ENCODE assay signal across 7 mouse cellular contexts in genomic region chr5:121711928-121712231, GRCm38 (mm10). TPM values are rescaled to one million over a fixed set of nuclear protein-coding genes. Genes with fewer than 3 reads are reported as not detected.
DNase-seq lines count a peak whose midpoint lies in the region; ATAC-seq and TF ChIP-seq lines count a peak whose summit lies in the region.

No protein-coding gene starts in this region.

- H3K27ac ChIP-seq in neural tube, embryonic 11.5 days (ENCODE audit: low read depth, low read length): peak overlapping the region; percentile 90
- H3K27ac ChIP-seq in forebrain, embryonic 12.5 days: peak overlapping the region; percentile 98
- peak overlapping the region; percentile 96 for H3K27ac ChIP-seq in limb, embryonic 15.5 days
- peak overlapping the region; percentile 99 for H3K27ac ChIP-seq in stomach, postnatal 0 days (replicated peaks)

- H3K36me3 ChIP-seq in neural tube, embryonic 11.5 days (ENCODE audit: control insufficient read depth, insufficient read depth, low read length): no peaks in the 10 kb centered on the region; the same call in 1 of the 2 replicates
- H3K36me3 ChIP-seq in forebrain, embryonic 12.5 days (replicated peaks): 0 out of 2 replicates have a peak, but pooled peaks cover 2% of the 10 kb centered on the region
- H3K36me3 ChIP-seq in limb, embryonic 15.5 days: no peaks in the 10 kb centered on the region
- H3K36me3 ChIP-seq in stomach, postnatal 0 days (ENCODE audit: control insufficient read depth, insufficient read depth, low read length): no peaks in the 10 kb centered on the region

- H3K27me3 ChIP-seq in neural tube, embryonic 11.5 days (ENCODE audit: control insufficient read depth, insufficient read depth, low read length): no peaks in the 10 kb centered on the region
- H3K27me3 ChIP-seq in forebrain, embryonic 12.5 days: no peaks in the 10 kb centered on the region
- no peaks in the 10 kb centered on the region for H3K27me3 ChIP-seq in limb, embryonic 15.5 days
- H3K27me3 ChIP-seq in stomach, postnatal 0 days (ENCODE audit: control insufficient read depth, insufficient read depth, low read length): no peaks in the 10 kb centered on the region

- peak; percentile 35; the same call in 1 of the 2 replicates for ATAC-seq in neural tube, embryonic 11.5 days (ENCODE audit: insufficient read depth, low FRiP score, low TSS enrichment)
- peak; percentile 69 for ATAC-seq in forebrain, embryonic 12.5 days (ENCODE audit: low FRiP score)
- peak; percentile 7; the same call in 1 of the 2 replicates for ATAC-seq in limb, embryonic 15.5 days (ENCODE audit: insufficient number of reproducible peaks, low FRiP score, low TSS enrichment, low read depth)
- no peak for ATAC-seq in stomach, postnatal 0 days (ENCODE audit: low FRiP score, low TSS enrichment)

- H3K4me2 ChIP-seq in neural tube, embryonic 11.5 days (ENCODE audit: low read depth): peak overlapping the region; percentile 87
- H3K4me2 ChIP-seq in forebrain, embryonic 12.5 days: peak overlapping the region; percentile 77
- peak overlapping the region; percentile 67 for H3K4me2 ChIP-seq in limb, embryonic 15.5 days
- peak overlapping the region; percentile 87 for H3K4me2 ChIP-seq in stomach, postnatal 0 days (replicated peaks; ENCODE audit: low read depth)

- peaks cover 14% of the 10 kb centered on the region; the same call in 1 of the 2 replicates for H3K4me1 ChIP-seq in neural tube, embryonic 11.5 days (ENCODE audit: control insufficient read depth, insufficient read depth, low read length)
- peaks cover 40% of the 10 kb centered on the region for H3K4me1 ChIP-seq in forebrain, embryonic 12.5 days
- peaks cover 27% of the 10 kb centered on the region for H3K4me1 ChIP-seq in limb, embryonic 15.5 days
- 0 out of 2 replicates have a peak, but pooled peaks cover 5% of the 10 kb centered on the region for H3K4me1 ChIP-seq in stomach, postnatal 0 days (replicated peaks; ENCODE audit: control insufficient read depth, insufficient read depth)

- TF ChIP-seq CTCF in stomach, postnatal 0 days (IDR thresholded peaks at IDR 0.05; ENCODE audit: low read depth): no peak

- DNase-seq in neural tube, embryonic 11.5 days (ENCODE audit: low spot score): no peak
- DNase-seq in neural tube, embryonic 10.5 days (ENCODE audit: extremely low spot score, low spot score): no peak
- DNase-seq in stomach, postnatal 0 days (ENCODE audit: low spot score): no peak
- no peak for DNase-seq in cerebellum, postnatal 25 days
- DNase-seq in layer of hippocampus, postnatal 14 days (ENCODE audit: low spot score in 2 of 2): no peak

- peak overlapping the region; percentile 99 for H3K4me3 ChIP-seq in neural tube, embryonic 11.5 days (ENCODE audit: low read depth, low read length)
- H3K4me3 ChIP-seq in forebrain, embryonic 12.5 days (replicated peaks): peak overlapping the region; percentile 99
- peak overlapping the region; percentile 97 for H3K4me3 ChIP-seq in limb, embryonic 15.5 days
- H3K4me3 ChIP-seq in stomach, postnatal 0 days (ENCODE audit: low read depth, low read length): peak overlapping the region; percentile 97

- no peak for TF ChIP-seq EP300 in stomach, postnatal 0 days (optimal IDR thresholded peaks at IDR 0.05)

- H3K9me3 ChIP-seq in neural tube, embryonic 11.5 days (ENCODE audit: control insufficient read depth, low read length): no peaks in the 10 kb centered on the region
- H3K9me3 ChIP-seq in forebrain, embryonic 12.5 days: no peaks in the 10 kb centered on the region
- H3K9me3 ChIP-seq in limb, embryonic 15.5 days: no peaks in the 10 kb centered on the region
- no peaks in the 10 kb centered on the region for H3K9me3 ChIP-seq in stomach, postnatal 0 days (ENCODE audit: control insufficient read depth, low read length)

- WGBS in neural tube, embryonic 11.5 days: 0% methylated on average over 21 of the region's 57 CpGs
- WGBS in forebrain, embryonic 12.5 days: under 1% methylated on average over 27 of the region's 57 CpGs
- WGBS in limb, embryonic 15.5 days: under 1% methylated on average over 38 of the region's 57 CpGs
- under 1% methylated on average over 28 of the region's 57 CpGs for WGBS in stomach, postnatal 0 days

- H3K9ac ChIP-seq in neural tube, embryonic 11.5 days (ENCODE audit: low read length): peak overlapping the region; percentile 97
- H3K9ac ChIP-seq in forebrain, embryonic 12.5 days: peak overlapping the region; percentile 99
- H3K9ac ChIP-seq in limb, embryonic 15.5 days: peak overlapping the region; percentile 85
- H3K9ac ChIP-seq in stomach, postnatal 0 days (ENCODE audit: low read length): peak overlapping the region; percentile 96

RNA-seq across cellular contexts. Expression of gene Atxn2, which starts 0.7 kb away (rescaled TPM):
- polyA plus RNA-seq in neural tube, embryonic 11.5 days (2014; fragmentation: Nextera tagmentation; extraction: Ambion mirVana): 101 and 102 TPM in 2 replicates
- 58.9 and 77.1 TPM in 2 replicates for polyA plus RNA-seq in forebrain, embryonic 12.5 days (2016; fragmentation: Nextera tagmentation; extraction: Ambion mirVana)
- polyA plus RNA-seq in limb, embryonic 15.5 days (2015; fragmentation: Nextera tagmentation; extraction: Ambion mirVana): 48.5 and 49.4 TPM in 2 replicates
- 30.5 and 35.6 TPM in 2 replicates for polyA plus RNA-seq in stomach, postnatal 0 days (2015; fragmentation: Nextera tagmentation; extraction: Ambion mirVana)
- 100 to 1,000 TPM; 220 to 237 TPM for total RNA-seq in layer of hippocampus, postnatal 14 days (2021)

RNA-seq across cellular contexts. Expression of gene Brap, which starts 51.5 kb away (rescaled TPM):
- 47.9 and 51.3 TPM in 2 replicates for polyA plus RNA-seq in neural tube, embryonic 11.5 days (2014; fragmentation: Nextera tagmentation; extraction: Ambion mirVana)
- 45.2 and 47.3 TPM in 2 replicates for polyA plus RNA-seq in forebrain, embryonic 12.5 days (2016; fragmentation: Nextera tagmentation; extraction: Ambion mirVana)
- polyA plus RNA-seq in limb, embryonic 15.5 days (2015; fragmentation: Nextera tagmentation; extraction: Ambion mirVana): 43.9 and 46.4 TPM in 2 replicates
- polyA plus RNA-seq in stomach, postnatal 0 days (2015; fragmentation: Nextera tagmentation; extraction: Ambion mirVana): 32.2 and 32.5 TPM in 2 replicates
- total RNA-seq in layer of hippocampus, postnatal 14 days (2021): 10 to 100 TPM; 60.3 to 65.6 TPM

RNA-seq across cellular contexts. Expression of gene Acad10, which starts 51.6 kb away (rescaled TPM):
- 2.5 and 2.8 TPM in 2 replicates for polyA plus RNA-seq in neural tube, embryonic 11.5 days (2014; fragmentation: Nextera tagmentation; extraction: Ambion mirVana)
- polyA plus RNA-seq in forebrain, embryonic 12.5 days (2016; fragmentation: Nextera tagmentation; extraction: Ambion mirVana): 1.3 and 2.5 TPM in 2 replicates
- polyA plus RNA-seq in limb, embryonic 15.5 days (2015; fragmentation: Nextera tagmentation; extraction: Ambion mirVana): 2.2 and 3.3 TPM in 2 replicates
- 3.0 and 4.0 TPM in 2 replicates for polyA plus RNA-seq in stomach, postnatal 0 days (2015; fragmentation: Nextera tagmentation; extraction: Ambion mirVana)
- 1 to 10 TPM; 3.3 to 3.5 TPM for total RNA-seq in layer of hippocampus, postnatal 14 days (2021)
